Mouse (Mus musculus) neural tube, embryonic 11.5 days (tissue): Measurements from ENCODE around the gene Inpp5e. TPM values are rescaled to one million over a fixed set of nuclear protein-coding genes. Genes with fewer than 3 reads are reported as not detected.

Experiments
- ATAC-seq: fragments of 200-750 bp; cut with Nextera tagmentation; 2 replicates; pipeline ENCODE4 v1.8.0; 2017; ENCODE audit warnings: moderate number of reproducible peaks, mild to moderate bottlenecking, moderate TSS enrichment, moderate library complexity; ENCODE audit not compliant: insufficient read depth, low FRiP score, low TSS enrichment
- DNase-seq: peaks from one replicate; pipeline ENCODE4 v3.0.0-alpha.2; 2015; ENCODE audit warnings: low spot score
- H3K27ac ChIP-seq: fragments of 300-500 bp; sonication (generic); 2 replicates; pipeline ENCODE4 v1.5.1; 2014; ENCODE audit warnings: low read depth, mild to moderate bottlenecking, low read length
- H3K27me3 ChIP-seq: fragments of 300-500 bp; sonication (generic); 2 replicates; pipeline ENCODE4 v1.6.1; 2014; ENCODE audit warnings: mild to moderate bottlenecking, low read length, mixed read lengths; ENCODE audit not compliant: control insufficient read depth, insufficient read depth
- H3K36me3 ChIP-seq: fragments of 300-500 bp; sonication (generic); 2 replicates; pipeline ENCODE4 v1.6.1; 2014; ENCODE audit warnings: mild to moderate bottlenecking, low read length, moderate library complexity, mixed read lengths; ENCODE audit not compliant: control insufficient read depth, insufficient read depth
- H3K4me1 ChIP-seq: fragments of 300-500 bp; sonication (generic); 2 replicates; pipeline ENCODE4 v1.6.1; 2014; ENCODE audit warnings: low read length, mixed read lengths; ENCODE audit not compliant: control insufficient read depth, insufficient read depth
- H3K4me2 ChIP-seq: fragments of 300-500 bp; sonication (generic); 2 replicates; pipeline ENCODE4 v1.6.1; 2014; ENCODE audit warnings: low read depth, mild to moderate bottlenecking, moderate library complexity
- H3K4me3 ChIP-seq: fragments of 300-500 bp; sonication (generic); 2 replicates; pipeline ENCODE4 v1.5.1; 2014; ENCODE audit warnings: low read depth, low read length
- H3K9ac ChIP-seq: fragments of 300-500 bp; sonication (generic); 2 replicates; pipeline ENCODE4 v1.6.1; 2014; ENCODE audit warnings: mild to moderate bottlenecking, low read length
- H3K9me3 ChIP-seq: fragments of 300-500 bp; sonication (generic); 2 replicates; pipeline ENCODE4 v1.6.1; 2016; ENCODE audit warnings: low read length; ENCODE audit not compliant: control insufficient read depth
- WGBS: fragments of 180-500 bp; shearing (Covaris S2); extraction: QIAGEN DNeasy Blood & Tissue Kit; methylation state at CpG from one replicate; pipeline ENCODE4 v1.1.7; 2014; 5-methylcytosine and 5-hydroxymethylcytosine counted together
- polyA plus RNA-seq: library from polyadenylated mRNA; unstranded; fragments of >200 nt; fragmentation: Nextera tagmentation; extraction: Ambion mirVana; gene quantifications from 2 replicates; pipeline ENCODE4 v1.2.1, GENCODE M21; 2014

Gene Inpp5e
- 25.4 and 26.2 TPM in 2 replicates for polyA plus RNA-seq

DNA sequence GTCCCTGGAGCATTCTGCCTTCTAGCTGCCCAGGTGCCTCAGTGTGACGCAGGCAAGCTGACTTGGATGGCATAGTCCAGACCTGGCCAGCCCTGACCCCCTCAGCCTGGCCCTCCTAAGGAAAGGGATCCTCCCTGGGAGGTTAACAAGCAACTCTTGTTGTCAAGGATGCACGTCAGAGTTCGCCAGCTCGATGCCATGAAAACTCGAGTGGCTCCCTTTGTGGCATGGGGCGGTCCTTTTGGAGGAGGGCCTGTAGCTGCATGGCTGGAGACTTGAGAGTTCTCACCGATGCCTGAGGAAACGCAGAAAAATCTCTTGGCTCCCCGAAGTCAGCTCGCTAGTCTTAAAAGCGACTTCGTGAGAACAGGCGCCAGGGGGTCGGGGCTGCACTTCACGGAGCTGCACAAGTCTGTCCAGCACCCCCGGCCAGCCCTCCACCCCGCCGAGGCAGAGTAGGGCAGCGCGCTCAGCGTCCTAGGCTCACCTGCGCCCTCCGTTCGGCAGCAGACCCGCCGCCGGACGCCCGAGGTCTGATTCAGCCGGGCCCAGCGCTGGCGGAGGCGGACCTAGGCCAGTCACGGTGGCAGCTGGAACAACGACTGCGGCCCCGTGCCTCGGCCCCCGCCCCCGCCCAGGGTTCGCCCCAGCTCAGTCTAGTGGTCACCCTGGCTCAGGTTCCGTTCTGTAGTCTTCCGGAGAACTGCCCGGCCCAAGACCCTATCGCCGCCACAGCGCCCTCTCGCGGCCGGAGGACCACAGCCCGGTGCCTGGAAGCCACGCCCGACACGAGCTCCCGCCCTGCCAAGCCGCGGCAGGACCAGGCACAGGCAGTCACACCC lies at the start of gene Inpp5e:
Gene Inpp5e, minus strand, starts transcription at position 689 of the 842 bp plus-strand sequence.
- Histone ChIP-seq H3K27me3 (no peaks in the 10 kb centered on the region), H3K4me3 (peak within 1 kb of the TSS; percentile 88), H3K4me2 (peak within 1 kb of the TSS; percentile 83), H3K27ac (peak within 1 kb of the TSS; percentile 67), H3K4me1 (peaks cover 13% of the 10 kb centered on the region), H3K9ac (peak within 1 kb of the TSS; percentile 95), H3K9me3 (no peaks in the 10 kb centered on the region), H3K36me3 (peaks cover 9% of the 10 kb centered on the region; the same call in 1 of the 2 replicates)
- under 1% methylated on average over 57 of the region's 57 CpGs for WGBS
- DNase-seq, result peak; percentile 96
- ATAC-seq, result peak; percentile 96

DNA sequence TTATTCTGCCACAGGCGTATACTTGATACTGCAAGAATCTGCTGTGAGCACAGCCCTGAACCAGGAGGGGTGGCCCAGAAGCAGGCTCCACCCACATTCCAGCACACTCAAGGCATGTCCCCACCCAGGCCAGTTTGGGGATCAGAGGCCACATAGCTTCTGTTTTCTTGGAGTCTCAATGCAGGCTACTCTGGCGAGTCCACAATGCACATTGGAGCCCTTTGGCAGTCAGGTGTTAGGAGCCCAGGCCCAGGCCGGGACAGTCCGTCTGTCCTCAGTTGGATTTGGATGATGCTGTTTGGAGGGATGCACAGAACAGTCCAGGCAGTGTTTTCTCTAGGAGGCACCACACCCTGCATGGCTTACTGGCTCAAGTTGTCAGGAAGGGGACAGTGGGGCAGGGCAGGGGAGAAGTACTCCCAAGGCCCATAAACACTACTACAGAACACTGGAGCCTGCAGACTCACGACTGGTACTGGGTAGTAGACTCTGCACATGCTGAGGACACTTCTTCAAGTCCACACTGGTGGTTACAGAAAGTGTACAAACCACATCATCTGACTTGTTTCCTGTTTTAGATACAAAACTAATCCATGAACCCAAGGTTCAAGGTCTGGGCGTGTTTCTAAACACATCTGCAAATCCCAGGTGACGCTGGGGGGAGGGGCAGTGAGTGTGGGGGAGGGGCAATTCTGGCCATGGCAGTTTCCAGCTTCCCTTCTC lies 49.6 kb upstream of the Inpp5e start:
- Histone ChIP-seq H3K4me1 (no peaks in the 10 kb centered on the region; the same call in 1 of the 2 replicates), H3K4me2 (no peak overlapping the region), H3K4me3 (no peak overlapping the region), H3K9ac (no peak overlapping the region), H3K27ac (no peak overlapping the region), H3K9me3 (no peaks in the 10 kb centered on the region), H3K27me3 (no peaks in the 10 kb centered on the region), H3K36me3 (peaks cover 36% of the 10 kb centered on the region)
- DNase-seq, result no peak
- ATAC-seq, result no peak
- WGBS, result 40% methylated on average over 7 of the region's 7 CpGs

DNA sequence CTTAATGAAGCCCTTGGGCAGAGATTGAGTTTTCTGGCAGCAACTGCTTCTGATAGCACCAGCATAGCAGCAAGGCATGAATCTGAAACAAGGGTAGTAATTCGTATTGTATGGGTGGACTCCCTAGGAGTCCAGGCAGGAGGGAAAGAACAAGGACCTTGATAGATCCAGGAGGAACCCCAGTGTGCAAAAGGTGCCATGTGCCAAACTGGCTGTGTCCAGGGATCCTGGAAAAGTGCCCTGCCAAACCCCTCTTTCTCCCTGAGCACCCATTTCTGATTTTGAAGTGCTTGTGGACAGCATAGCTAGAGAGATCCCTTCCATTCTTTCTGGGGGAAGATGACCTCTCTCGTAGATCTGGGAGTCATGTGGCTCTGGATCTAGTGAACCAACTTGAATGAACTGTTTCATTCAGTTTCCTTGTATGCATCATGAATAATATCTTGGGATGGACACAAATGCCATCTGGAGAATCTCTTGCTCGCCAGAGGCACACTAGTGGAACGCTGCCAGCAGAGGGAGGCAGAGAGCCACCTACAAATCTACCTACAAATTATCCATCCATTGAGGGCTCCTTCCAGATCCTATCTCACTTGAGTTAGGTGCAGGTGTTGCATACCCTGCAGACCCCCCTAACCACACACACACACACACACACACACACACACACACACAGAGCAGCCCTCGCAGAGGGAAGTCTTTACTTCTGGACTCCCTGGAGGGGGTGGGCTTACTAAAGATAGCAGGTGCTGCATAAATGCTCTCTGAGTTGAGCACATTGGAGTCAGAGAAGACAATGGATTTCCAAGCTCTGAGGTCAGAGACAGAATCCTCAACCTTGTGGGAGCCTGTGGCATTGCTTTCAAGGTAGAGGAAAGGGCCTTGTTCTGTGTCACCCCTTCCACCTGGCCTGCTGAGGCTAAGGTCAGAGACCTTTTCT lies 40.4 kb upstream of the Inpp5e start:
- ATAC-seq (no peak), DNase-seq (peak; percentile 82)
- Histone ChIP-seq H3K36me3 (no peaks in the 10 kb centered on the region), H3K9me3 (no peaks in the 10 kb centered on the region), H3K4me3 (no peak overlapping the region), H3K4me1 (peaks cover 6% of the 10 kb centered on the region; the same call in 1 of the 2 replicates), H3K27ac (no peak overlapping the region), H3K27me3 (no peaks in the 10 kb centered on the region), H3K9ac (no peak overlapping the region), H3K4me2 (no peak overlapping the region)
- WGBS, result 25% methylated on average over 5 of the region's 5 CpGs

DNA sequence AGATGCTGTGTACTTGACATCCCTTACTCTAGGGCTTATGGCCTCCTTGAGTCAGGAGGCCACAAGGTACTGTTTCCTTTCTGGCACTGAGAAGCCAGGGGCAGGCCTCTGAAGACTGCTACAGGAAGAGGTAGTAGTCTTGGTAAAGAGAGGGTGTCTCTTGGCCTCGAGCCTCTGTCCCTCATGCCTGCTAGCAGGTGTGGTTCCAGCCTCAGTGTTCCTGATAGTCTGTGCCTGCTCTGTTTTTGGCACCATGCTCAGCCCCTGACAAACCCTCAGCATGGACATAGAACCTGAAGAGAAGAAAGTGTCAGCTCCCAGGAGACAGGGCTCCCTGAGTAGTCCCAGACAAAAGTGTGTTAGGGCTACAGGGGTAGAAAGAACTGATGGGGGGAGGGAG lies 38.4 kb upstream of the Inpp5e start:
- H3K9ac ChIP-seq, result no peak overlapping the region
- H3K4me1 ChIP-seq, result peaks cover 13% of the 10 kb centered on the region
- 76% methylated on average over 1 of the region's 1 CpGs for WGBS
- no peak overlapping the region for H3K4me2 ChIP-seq
- H3K4me3 ChIP-seq, result no peak overlapping the region
- DNase-seq (no peak), ATAC-seq (no peak)
- H3K27ac ChIP-seq, result no peak overlapping the region
- H3K36me3 ChIP-seq, result no peaks in the 10 kb centered on the region
- H3K9me3 ChIP-seq, result no peaks in the 10 kb centered on the region
- no peaks in the 10 kb centered on the region for H3K27me3 ChIP-seq

DNA sequence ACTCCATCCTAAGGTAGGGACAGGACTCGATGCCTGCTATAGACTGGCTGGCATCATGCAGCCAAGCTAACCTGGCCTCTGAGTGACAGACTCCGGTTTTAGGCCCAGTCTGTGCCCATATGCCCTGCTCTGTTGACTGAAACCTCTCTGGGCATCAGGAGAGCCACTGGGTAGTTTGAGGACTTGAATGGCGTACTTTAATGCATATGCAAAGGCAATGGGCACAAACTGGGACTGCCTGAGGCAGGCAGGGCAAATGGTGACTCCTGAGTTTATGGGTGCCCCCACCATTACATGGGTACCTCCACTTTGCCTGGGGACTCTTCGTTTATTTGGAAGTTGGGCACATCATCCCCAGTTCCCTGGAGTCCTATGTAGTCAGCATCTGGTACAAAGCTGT lies 37.7 kb upstream of the Inpp5e start:
- peak overlapping the region; percentile 74 for H3K4me2 ChIP-seq
- no peak overlapping the region for H3K27ac ChIP-seq
- ATAC-seq, result no peak
- H3K27me3 ChIP-seq, result no peaks in the 10 kb centered on the region
- no peaks in the 10 kb centered on the region for H3K9me3 ChIP-seq
- 84% methylated on average over 4 of the region's 4 CpGs for WGBS
- no peak for DNase-seq
- peaks cover 13% of the 10 kb centered on the region for H3K4me1 ChIP-seq
- no peaks in the 10 kb centered on the region; the same call in 1 of the 2 replicates for H3K36me3 ChIP-seq
- peak overlapping the region; percentile 84 for H3K4me3 ChIP-seq
- H3K9ac ChIP-seq, result no peak overlapping the region

DNA sequence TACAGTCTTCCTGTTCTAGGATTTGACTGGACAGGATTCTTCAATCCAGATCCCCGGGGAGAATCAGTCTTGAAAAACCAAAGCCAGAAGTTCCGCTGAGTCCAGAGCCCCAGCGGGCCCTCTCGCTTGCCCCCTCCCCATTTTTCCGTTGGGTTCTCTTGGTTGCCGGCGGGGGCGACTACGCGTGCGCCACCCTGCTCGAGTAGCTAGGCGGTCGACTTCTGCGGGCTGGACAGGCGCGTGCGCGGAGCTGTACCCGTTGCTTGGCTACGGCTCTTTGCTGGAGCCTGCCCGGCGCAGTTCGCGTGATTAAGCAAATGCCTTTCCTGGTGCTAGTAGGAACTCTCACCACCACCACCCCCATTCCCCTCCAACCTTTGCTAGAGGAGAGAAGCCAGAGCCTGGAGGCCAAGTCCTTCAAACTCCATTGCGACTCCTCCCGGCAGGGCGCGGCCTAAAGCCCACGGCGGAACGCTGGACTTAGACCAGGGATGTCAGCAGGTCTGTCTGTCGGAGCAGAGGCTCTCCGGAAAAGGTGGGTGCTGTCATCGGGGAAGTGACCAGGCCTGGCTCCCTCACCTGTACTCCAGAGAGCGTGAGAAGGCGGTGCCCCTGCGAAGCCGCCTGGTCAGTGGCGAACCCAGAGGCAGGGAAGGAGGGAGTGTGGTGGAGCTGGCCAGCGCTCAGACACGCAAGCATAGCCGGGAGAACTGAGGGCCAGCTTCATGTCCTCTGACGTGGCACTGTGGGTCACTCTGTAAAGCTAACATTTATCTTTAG lies 36.9 kb upstream of the Inpp5e start:
- Histone ChIP-seq H3K9ac (peak overlapping the region; percentile 41), H3K4me2 (peak overlapping the region; percentile 74), H3K9me3 (no peaks in the 10 kb centered on the region), H3K36me3 (peaks cover 7% of the 10 kb centered on the region), H3K4me1 (peaks cover 13% of the 10 kb centered on the region), H3K4me3 (peak overlapping the region; percentile 84), H3K27me3 (no peaks in the 10 kb centered on the region), H3K27ac (peak overlapping the region; percentile 82)
- ATAC-seq (peak; percentile 86), DNase-seq (peak; percentile 95)
- under 1% methylated on average over 44 of the region's 44 CpGs for WGBS

DNA sequence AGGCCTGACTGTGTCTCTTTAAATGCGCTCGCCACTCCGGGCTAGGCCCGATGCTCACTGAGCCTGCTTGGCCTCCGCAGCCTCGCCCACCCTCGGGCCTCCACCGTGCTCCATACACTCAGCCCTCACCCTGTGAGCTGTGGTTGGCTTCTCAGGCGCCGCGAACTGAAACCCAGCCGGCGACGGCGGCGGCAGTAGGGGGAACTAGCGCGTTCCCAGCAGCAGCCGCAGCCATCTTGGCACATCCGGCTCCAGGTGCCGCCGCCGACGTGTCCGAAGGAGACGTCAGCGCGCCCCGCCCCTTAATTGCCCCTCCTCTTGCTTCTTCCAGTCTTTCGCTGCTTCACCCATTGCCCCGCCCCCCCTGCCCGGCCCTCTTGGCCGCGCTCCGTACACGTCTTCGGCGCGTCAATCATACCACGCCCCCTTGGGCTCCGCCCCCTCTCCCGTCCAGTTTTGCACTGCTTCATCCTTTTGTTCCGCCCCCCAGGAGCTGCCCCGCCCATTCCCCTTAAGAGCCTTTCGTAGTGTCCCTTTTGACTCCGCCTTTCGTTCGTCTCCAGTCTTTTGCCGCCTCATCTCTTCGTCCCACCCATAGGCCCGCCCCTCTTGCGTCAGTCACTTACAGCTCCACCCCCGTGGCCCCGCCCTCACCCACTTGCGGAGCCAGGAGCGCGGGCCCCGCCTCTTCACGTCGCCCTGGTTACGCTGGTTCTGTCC lies 36.1 kb upstream of the Inpp5e start, which contains the start of gene Sec16a:
Gene Sec16a, minus strand, starts transcription at position 271 of the 720 bp plus-strand sequence.
- under 1% methylated on average over 60 of the region's 61 CpGs for WGBS
- Histone ChIP-seq H3K9me3 (no peaks in the 10 kb centered on the region), H3K4me3 (peak within 1 kb of the TSS; percentile 84), H3K27me3 (no peaks in the 10 kb centered on the region), H3K36me3 (peaks cover 13% of the 10 kb centered on the region), H3K4me1 (peaks cover 13% of the 10 kb centered on the region), H3K9ac (peak within 1 kb of the TSS; percentile 80), H3K27ac (peak within 1 kb of the TSS; percentile 82), H3K4me2 (peak within 1 kb of the TSS; percentile 74)
- DNase-seq (peak; percentile 100), ATAC-seq (peak; percentile 91)
